Mouse (Mus musculus) kidney, embryonic 14.5 days (tissue): ENCODE results near the gene Esrra. TPM values are rescaled to one million over a fixed set of nuclear protein-coding genes. Genes with fewer than 3 reads are reported as not detected.
A peak's percentile ranks its signal among the peaks of the same experiment; 100 is the strongest.

Experiments
- ATAC-seq: fragments of 200-750 bp; cut with Nextera tagmentation; 2 replicates; pipeline ENCODE4 v1.8.0; 2017; ENCODE audit warnings: moderate number of reproducible peaks, mild to moderate bottlenecking, moderate TSS enrichment, moderate library complexity; ENCODE audit not compliant: low FRiP score, low TSS enrichment
- H3K27ac ChIP-seq: fragments of 300-500 bp; sonication (generic); 2 replicates; pipeline ENCODE4 v1.5.1; 2014; ENCODE audit warnings: low read depth, mild to moderate bottlenecking, low read length, moderate library complexity, mixed read lengths
- H3K27me3 ChIP-seq: fragments of 300-500 bp; sonication (generic); 2 replicates; pipeline ENCODE4 v1.6.1; 2014; ENCODE audit warnings: mild to moderate bottlenecking, low read length; ENCODE audit not compliant: control insufficient read depth, insufficient read depth
- H3K36me3 ChIP-seq: fragments of 300-500 bp; sonication (generic); 2 replicates; pipeline ENCODE4 v1.6.1; 2014; ENCODE audit warnings: low read length, mixed read lengths; ENCODE audit not compliant: control insufficient read depth, insufficient read depth
- H3K4me1 ChIP-seq: fragments of 300-500 bp; sonication (generic); 2 replicates; pipeline ENCODE4 v1.6.1; 2014; ENCODE audit warnings: low read length, mixed read lengths; ENCODE audit not compliant: control insufficient read depth, insufficient read depth
- H3K4me2 ChIP-seq: fragments of 300-500 bp; sonication (generic); replicated peaks from 2 replicates; pipeline ENCODE4 v1.6.1; 2014; ENCODE audit warnings: low read depth, mild to moderate bottlenecking, low read length
- H3K4me3 ChIP-seq: fragments of 300-500 bp; sonication (generic); 2 replicates; pipeline ENCODE4 v1.5.1; 2014; ENCODE audit warnings: mild to moderate bottlenecking, low read length
- H3K9ac ChIP-seq: fragments of 300-500 bp; sonication (generic); 2 replicates; pipeline ENCODE4 v1.6.1; 2014; ENCODE audit warnings: low read depth, mild to moderate bottlenecking, low read length, moderate library complexity
- H3K9me3 ChIP-seq: fragments of 300-500 bp; sonication (generic); 2 replicates; pipeline ENCODE4 v1.6.1; 2016; ENCODE audit warnings: low read length; ENCODE audit not compliant: control insufficient read depth
- WGBS: fragments of 180-500 bp; shearing (Covaris S2); extraction: QIAGEN DNeasy Blood & Tissue Kit; methylation state at CpG from one replicate; pipeline ENCODE4 v1.1.7; 2014; 5-methylcytosine and 5-hydroxymethylcytosine counted together
- polyA plus RNA-seq: library from polyadenylated mRNA; unstranded; fragments of >200 nt; fragmentation: Nextera tagmentation; extraction: Ambion mirVana; gene quantifications from 2 replicates; pipeline ENCODE4 v1.2.1, GENCODE M21; 2014

Gene Esrra
- polyA plus RNA-seq, 1 experiment from 2014 or later: 5.2 TPM

GRCm38 (mm10) chr19:6909021-6909420, 12.6 kb downstream of the Esrra start:
- Histone ChIP-seq H3K9ac (peak overlapping the region; percentile 72), H3K36me3 (peaks cover 53% of the 10 kb centered on the region), H3K4me1 (peaks cover 21% of the 10 kb centered on the region; the same call in 1 of the 2 replicates), H3K4me2 (peak overlapping the region; percentile 88), H3K27me3 (no peaks in the 10 kb centered on the region), H3K9me3 (no peaks in the 10 kb centered on the region), H3K27ac (peak overlapping the region; percentile 93), H3K4me3 (peak overlapping the region; percentile 73)
- ATAC-seq: no peak
- WGBS: 8% methylated on average over 11 of the region's 11 CpGs

- WGBS: 75% methylated on average over 7 of the region's 7 CpGs
- Histone ChIP-seq H3K9me3 (no peaks in the 10 kb centered on the region), H3K27ac (no peak overlapping the region), H3K4me2 (peak overlapping the region; percentile 88), H3K9ac (peak overlapping the region; percentile 72; the same call in 1 of the 2 replicates), H3K4me3 (peak overlapping the region; percentile 73), H3K4me1 (peaks cover 21% of the 10 kb centered on the region; the same call in 1 of the 2 replicates), H3K36me3 (peaks cover 44% of the 10 kb centered on the region), H3K27me3 (no peaks in the 10 kb centered on the region)
- ATAC-seq: no peak
Observed at GRCm38 (mm10) chr19:6907811-6908540, 13.6 kb downstream of the Esrra start.

- Histone ChIP-seq H3K27me3 (no peaks in the 10 kb centered on the region), H3K9me3 (no peaks in the 10 kb centered on the region), H3K4me1 (peaks cover 21% of the 10 kb centered on the region; the same call in 1 of the 2 replicates), H3K4me2 (no peak overlapping the region), H3K4me3 (no peak overlapping the region), H3K27ac (no peak overlapping the region), H3K36me3 (peaks cover 35% of the 10 kb centered on the region), H3K9ac (no peak overlapping the region)
- 92% methylated on average over 8 of the region's 8 CpGs for WGBS
- no peak for ATAC-seq
Observed at GRCm38 (mm10) chr19:6907094-6907493, 14.5 kb downstream of the Esrra start.

GRCm38 (mm10) chr19:6906199-6906598, 15.4 kb downstream of the Esrra start:
- Histone ChIP-seq H3K27me3 (no peaks in the 10 kb centered on the region), H3K4me2 (no peak overlapping the region), H3K4me3 (no peak overlapping the region), H3K9me3 (no peaks in the 10 kb centered on the region), H3K36me3 (peaks cover 26% of the 10 kb centered on the region), H3K27ac (no peak overlapping the region), H3K4me1 (peaks cover 18% of the 10 kb centered on the region; the same call in 1 of the 2 replicates), H3K9ac (no peak overlapping the region)
- ATAC-seq: no peak
- WGBS: 88% methylated on average over 3 of the region's 3 CpGs

- no peak for ATAC-seq
- H3K4me3 ChIP-seq: no peak overlapping the region
- H3K9me3 ChIP-seq: no peaks in the 10 kb centered on the region
- H3K27ac ChIP-seq: no peak overlapping the region
- no peak overlapping the region for H3K4me2 ChIP-seq
- H3K27me3 ChIP-seq: no peaks in the 10 kb centered on the region
- H3K4me1 ChIP-seq: peaks cover 13% of the 10 kb centered on the region; the same call in 1 of the 2 replicates
- 92% methylated on average over 11 of the region's 11 CpGs for WGBS
- H3K9ac ChIP-seq: no peak overlapping the region
- H3K36me3 ChIP-seq: peaks cover 23% of the 10 kb centered on the region
Observed at GRCm38 (mm10) chr19:6905498-6906159, 16.0 kb downstream of the Esrra start.

- H3K4me2 ChIP-seq: no peak overlapping the region
- H3K27ac ChIP-seq: no peak overlapping the region
- 72% methylated on average over 2 of the region's 2 CpGs for WGBS
- H3K27me3 ChIP-seq: no peaks in the 10 kb centered on the region
- no peak overlapping the region for H3K9ac ChIP-seq
- no peaks in the 10 kb centered on the region for H3K9me3 ChIP-seq
- H3K4me1 ChIP-seq: peaks cover 13% of the 10 kb centered on the region; the same call in 1 of the 2 replicates
- peaks cover 23% of the 10 kb centered on the region for H3K36me3 ChIP-seq
- ATAC-seq: no peak
- H3K4me3 ChIP-seq: no peak overlapping the region
Observed at GRCm38 (mm10) chr19:6904846-6905245, 16.8 kb downstream of the Esrra start.

GRCm38 (mm10) chr19:6903031-6903430, 18.6 kb downstream of the Esrra start:
- Histone ChIP-seq H3K27me3 (no peaks in the 10 kb centered on the region; the same call in 1 of the 2 replicates), H3K9me3 (no peaks in the 10 kb centered on the region), H3K27ac (no peak overlapping the region), H3K4me2 (no peak overlapping the region), H3K4me3 (no peak overlapping the region), H3K36me3 (peaks cover 23% of the 10 kb centered on the region), H3K4me1 (peaks cover 6% of the 10 kb centered on the region; the same call in 1 of the 2 replicates), H3K9ac (no peak overlapping the region)
- WGBS: 86% methylated on average over 1 of the region's 1 CpGs
- ATAC-seq: no peak

- 82% methylated on average over 4 of the region's 4 CpGs for WGBS
- Histone ChIP-seq H3K4me3 (no peak overlapping the region), H3K9me3 (no peaks in the 10 kb centered on the region), H3K9ac (no peak overlapping the region), H3K4me1 (no peaks in the 10 kb centered on the region), H3K27me3 (no peaks in the 10 kb centered on the region; the same call in 1 of the 2 replicates), H3K36me3 (no peaks in the 10 kb centered on the region; the same call in 1 of the 2 replicates), H3K4me2 (no peak overlapping the region), H3K27ac (no peak overlapping the region)
- ATAC-seq: no peak
Observed at GRCm38 (mm10) chr19:6899641-6900040, 22.0 kb downstream of the Esrra start.
